Mouse (Mus musculus): Measurements from ENCODE around the gene Pth2r. TPM values are rescaled to one million over a fixed set of nuclear protein-coding genes. Genes with fewer than 3 reads are reported as not detected.

Gene Pth2r
- 1 to 10 TPM in 5 of 26 experiments, under 1 TPM in 5, not detected in 16; 0.32 to 3.6 (median 1.1) TPM for total RNA-seq (2018; cell fraction: chromatin; rRNA removed)
- under 1 TPM in 1 of 26 experiments, not detected in 25; 0.24 TPM for total RNA-seq (2018; cell fraction: cytosol; rRNA removed)
- total RNA-seq (2018; cell fraction: nucleus; rRNA removed), result 1 to 10 TPM in 2 of 26 experiments, not detected in 24; 1.2 to 1.5 TPM
- polyA plus RNA-seq (2018), result 0.06 TPM in 1 of 3 replicates, not detected in the others

DNA sequence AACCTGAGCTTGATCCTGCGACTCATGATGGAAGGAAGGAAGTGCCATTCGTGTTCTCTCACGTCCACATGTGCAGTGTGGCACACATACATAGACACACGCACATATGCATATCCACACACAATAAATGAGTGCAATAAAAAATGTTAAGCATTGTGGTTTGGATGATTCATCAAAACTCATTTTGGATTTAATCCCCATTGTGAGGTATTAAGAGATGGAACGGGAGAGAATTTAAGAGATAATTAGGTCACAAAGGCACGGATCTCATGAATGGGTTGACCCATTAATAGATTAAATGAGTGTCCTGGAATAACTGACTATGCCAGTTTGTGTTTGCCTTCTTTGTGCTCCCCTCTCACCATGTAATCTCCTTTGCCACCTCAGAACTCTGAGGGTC lies at the start of gene Pth2r:
TSS of gene Pth2r (plus strand) at position 301 of the 400 bp plus-strand sequence.
- H3K36me3 ChIP-seq (ENCODE audit: inconsistent target), result no peaks in the 10 kb centered on the region
- 75% methylated on average over 6 of the region's 6 CpGs for WGBS (ENCODE audit: missing documents)
- no peaks in the 10 kb centered on the region for H3K79me2 ChIP-seq (ENCODE audit: inconsistent target)
- H3K4me3 ChIP-seq (ENCODE audit: inconsistent target), result no peak within 1 kb of the TSS
- no peak within 1 kb of the TSS for H3K27ac ChIP-seq

DNA sequence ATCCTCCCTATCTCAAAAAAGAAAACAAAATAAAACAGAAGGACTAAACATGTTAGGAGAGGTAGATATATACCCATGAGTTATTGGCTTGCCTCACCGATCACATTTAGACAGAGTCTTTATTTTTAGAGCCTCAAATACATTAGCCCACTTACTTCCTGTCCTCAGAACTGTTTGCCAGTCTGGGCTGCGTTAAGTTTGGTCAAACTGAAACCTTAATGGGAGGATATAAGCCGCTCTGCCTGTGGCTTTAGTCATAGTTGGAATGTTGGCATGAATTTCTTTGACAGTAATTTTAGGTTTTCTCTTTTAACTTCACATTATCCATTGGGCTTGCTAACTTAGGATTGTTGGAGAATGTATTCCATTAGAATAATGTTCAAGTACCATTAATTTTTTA lies 44.1 kb upstream of the Pth2r start:
- Histone ChIP-seq H3K27ac (no peak overlapping the region), H3K79me2 (ENCODE audit: inconsistent target) (no peaks in the 10 kb centered on the region), H3K36me3 (ENCODE audit: inconsistent target) (peaks cover 65% of the 10 kb centered on the region), H3K4me3 (ENCODE audit: inconsistent target) (no peak overlapping the region)
- WGBS (ENCODE audit: missing documents), result 31% methylated on average over 3 of the region's 3 CpGs

DNA sequence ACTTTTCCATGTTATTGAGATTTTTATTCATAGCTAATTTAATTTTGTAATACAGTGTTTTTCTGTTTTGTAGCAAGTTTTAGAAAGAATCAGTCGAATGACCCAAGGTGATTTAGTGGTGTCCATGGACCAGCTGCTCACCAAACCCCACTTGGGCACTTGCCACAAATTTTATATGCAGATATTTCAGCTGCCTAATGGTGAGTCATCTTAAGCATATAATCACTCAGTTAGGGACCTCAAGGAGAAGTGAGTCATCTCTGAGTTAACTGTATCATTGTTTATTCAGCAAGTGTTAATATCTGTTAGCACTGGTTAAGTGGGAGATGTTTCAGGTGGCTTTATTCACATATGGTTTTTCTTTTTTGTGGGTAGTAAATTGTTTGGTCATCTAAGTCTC lies 36.2 kb upstream of the Pth2r start:
- Histone ChIP-seq H3K36me3 (ENCODE audit: inconsistent target) (peaks cover 57% of the 10 kb centered on the region), H3K27ac (no peak overlapping the region), H3K79me2 (ENCODE audit: inconsistent target) (no peaks in the 10 kb centered on the region; the same call in 1 of the 2 replicates), H3K4me3 (ENCODE audit: inconsistent target) (no peak overlapping the region)
- WGBS (ENCODE audit: missing documents), result 92% methylated on average over 1 of the region's 1 CpGs

DNA sequence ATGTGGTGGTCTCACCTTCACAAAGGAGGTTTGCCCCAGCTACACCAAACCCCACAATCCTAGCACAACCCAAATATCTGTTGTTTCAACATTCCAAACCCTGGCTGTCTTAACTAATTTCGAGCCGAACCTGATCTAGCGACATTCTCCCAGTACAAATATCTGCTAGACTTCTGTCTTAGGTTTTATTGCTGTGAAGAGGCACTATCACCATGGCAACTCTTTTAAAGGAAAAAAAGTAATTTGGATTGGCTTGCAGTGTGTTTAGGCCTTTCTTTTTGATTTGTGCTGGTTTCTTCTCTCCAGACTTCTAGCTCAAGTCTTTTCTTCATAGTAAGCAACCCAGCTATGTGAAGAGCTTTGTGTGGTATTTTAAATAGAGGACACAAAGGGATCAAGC lies 1.4 kb upstream of the Pth2r start:
- no peak overlapping the region for H3K27ac ChIP-seq
- peaks cover 8% of the 10 kb centered on the region for H3K36me3 ChIP-seq (ENCODE audit: inconsistent target)
- H3K4me3 ChIP-seq (ENCODE audit: inconsistent target), result no peak overlapping the region
- H3K79me2 ChIP-seq (ENCODE audit: inconsistent target), result no peaks in the 10 kb centered on the region
- WGBS (ENCODE audit: missing documents), result 89% methylated on average over 3 of the region's 3 CpGs

DNA sequence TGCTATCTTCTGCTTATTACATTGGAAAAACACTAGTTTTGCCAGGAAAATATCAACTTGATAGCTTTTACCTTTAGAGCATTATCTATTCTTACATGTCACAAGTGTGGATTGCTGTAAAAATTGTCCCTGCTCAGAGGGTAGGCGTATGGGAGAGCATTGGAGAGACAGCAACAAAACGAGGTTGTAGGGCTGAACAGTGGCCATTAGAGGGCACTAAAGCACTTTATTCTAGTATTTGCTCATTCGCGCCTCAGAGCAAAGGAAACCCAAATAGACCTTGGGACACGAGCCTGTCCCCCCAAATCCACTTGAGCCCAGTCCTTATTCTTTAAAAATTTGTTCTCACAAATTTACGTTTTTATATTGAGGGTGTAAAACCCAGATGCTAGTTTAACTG lies 910 bp downstream of the Pth2r start:
- Histone ChIP-seq H3K79me2 (ENCODE audit: inconsistent target) (no peaks in the 10 kb centered on the region), H3K4me3 (ENCODE audit: inconsistent target) (no peak overlapping the region), H3K27ac (no peak overlapping the region), H3K36me3 (ENCODE audit: inconsistent target) (no peaks in the 10 kb centered on the region)
- WGBS (ENCODE audit: missing documents), result 13% methylated on average over 6 of the region's 6 CpGs

DNA sequence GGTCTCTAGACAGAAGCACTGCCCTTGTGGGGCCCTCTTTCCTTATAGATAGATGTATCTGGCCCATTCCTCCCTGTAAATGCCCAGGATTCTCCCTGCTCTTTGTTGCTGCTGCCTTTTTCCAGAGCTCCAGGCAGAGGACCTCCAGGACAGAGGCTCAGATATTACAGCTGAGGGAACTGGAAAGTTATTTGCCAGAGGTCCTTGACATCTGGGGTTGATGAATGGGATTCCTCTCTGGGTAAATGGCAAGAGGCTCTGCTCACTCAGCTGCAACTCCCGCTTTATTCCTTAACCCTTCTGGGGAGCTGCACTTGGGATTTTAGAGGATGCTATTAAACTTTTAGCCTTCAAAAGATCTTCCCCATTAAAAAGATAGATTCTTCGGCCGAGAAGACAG lies 26.6 kb downstream of the Pth2r start:
- 94% methylated on average over 3 of the region's 3 CpGs for WGBS (ENCODE audit: missing documents)
- Histone ChIP-seq H3K4me3 (ENCODE audit: inconsistent target) (no peak overlapping the region), H3K27ac (no peak overlapping the region), H3K79me2 (ENCODE audit: inconsistent target) (no peaks in the 10 kb centered on the region), H3K36me3 (ENCODE audit: inconsistent target) (no peaks in the 10 kb centered on the region)

DNA sequence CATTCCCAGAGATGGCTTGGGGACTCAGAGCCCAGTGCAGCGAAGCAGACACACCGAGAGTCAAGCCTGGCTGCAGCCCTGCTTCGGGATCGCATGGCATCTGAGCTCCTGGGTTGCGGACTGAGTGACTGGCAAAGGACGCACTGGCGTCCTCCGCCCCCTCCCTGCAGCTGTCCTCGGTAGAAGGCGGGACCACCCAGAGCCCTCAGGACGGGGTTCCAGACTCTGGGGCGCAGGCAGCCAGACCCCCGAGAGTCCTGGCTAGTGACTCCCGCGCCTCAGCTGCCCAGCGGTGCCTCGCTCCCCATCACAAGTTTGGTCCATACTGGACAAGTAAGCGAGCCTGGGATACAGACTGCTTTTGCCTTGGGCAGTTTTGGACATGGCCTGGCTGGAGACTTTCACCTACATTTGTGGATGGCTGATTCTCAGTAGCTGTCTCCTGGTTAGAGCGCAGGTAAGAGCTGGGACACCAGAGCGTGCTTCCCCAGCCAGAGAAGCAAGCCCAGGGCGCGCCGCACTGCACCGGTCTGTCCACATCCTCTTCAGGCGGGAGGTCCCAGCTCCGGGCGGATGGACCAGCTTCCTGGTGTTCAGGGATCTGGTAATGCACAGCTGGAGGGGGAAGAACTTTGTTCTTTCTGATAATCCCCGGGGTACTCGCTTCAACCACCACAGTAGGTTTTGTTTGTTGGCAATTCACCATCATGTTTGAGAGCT lies 29.5 kb downstream of the Pth2r start:
- Histone ChIP-seq H3K79me2 (ENCODE audit: inconsistent target) (no peaks in the 10 kb centered on the region), H3K4me3 (ENCODE audit: inconsistent target) (no peak overlapping the region), H3K27ac (no peak overlapping the region), H3K36me3 (ENCODE audit: inconsistent target) (no peaks in the 10 kb centered on the region)
- 10% methylated on average over 29 of the region's 29 CpGs for WGBS (ENCODE audit: missing documents)

DNA sequence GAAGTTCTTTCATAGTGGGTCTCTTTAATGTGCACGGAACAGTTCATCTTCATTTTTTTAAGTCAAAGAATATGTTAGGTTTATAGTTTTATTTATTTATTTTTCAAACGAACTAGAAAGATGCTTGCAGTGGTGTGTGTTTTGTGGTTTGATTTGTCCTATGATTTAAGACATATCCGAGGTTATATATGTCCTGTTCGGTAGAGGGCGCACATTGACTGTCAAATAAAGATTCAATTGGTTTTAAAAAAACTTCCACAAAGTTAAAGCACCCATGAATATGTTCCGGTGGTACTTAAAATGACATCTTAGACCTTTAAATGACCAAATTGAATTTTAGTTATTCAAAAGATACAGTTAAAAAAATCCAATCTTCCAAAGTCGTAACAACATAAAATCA lies 30.3 kb downstream of the Pth2r start:
- no peak overlapping the region for H3K27ac ChIP-seq
- 13% methylated on average over 7 of the region's 7 CpGs for WGBS (ENCODE audit: missing documents)
- H3K4me3 ChIP-seq (ENCODE audit: inconsistent target), result no peak overlapping the region
- H3K79me2 ChIP-seq (ENCODE audit: inconsistent target), result no peaks in the 10 kb centered on the region
- no peaks in the 10 kb centered on the region for H3K36me3 ChIP-seq (ENCODE audit: inconsistent target)

DNA sequence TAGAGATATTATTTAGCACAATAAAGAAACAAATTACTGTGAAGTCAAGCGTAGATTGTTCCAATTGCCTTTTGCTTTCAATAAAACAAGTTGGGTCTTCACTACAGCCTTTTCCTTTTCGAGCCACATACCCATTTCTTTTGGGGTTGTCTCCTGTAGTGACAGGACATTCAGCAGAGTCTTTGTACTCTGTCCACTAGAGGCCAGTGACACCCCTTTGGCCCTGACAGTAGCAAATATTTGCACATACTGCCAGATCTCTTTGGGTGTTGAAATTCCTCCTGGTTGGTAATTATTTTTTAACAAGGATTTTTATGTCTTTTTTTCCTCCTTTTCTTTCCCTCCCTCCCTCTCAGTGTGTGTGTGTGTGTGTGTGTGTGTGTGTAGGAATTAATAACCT lies 31.0 kb downstream of the Pth2r start:
- Histone ChIP-seq H3K36me3 (ENCODE audit: inconsistent target) (no peaks in the 10 kb centered on the region), H3K27ac (no peak overlapping the region), H3K79me2 (ENCODE audit: inconsistent target) (no peaks in the 10 kb centered on the region), H3K4me3 (ENCODE audit: inconsistent target) (no peak overlapping the region)
- WGBS (ENCODE audit: missing documents), result 67% methylated on average over 2 of the region's 2 CpGs

DNA sequence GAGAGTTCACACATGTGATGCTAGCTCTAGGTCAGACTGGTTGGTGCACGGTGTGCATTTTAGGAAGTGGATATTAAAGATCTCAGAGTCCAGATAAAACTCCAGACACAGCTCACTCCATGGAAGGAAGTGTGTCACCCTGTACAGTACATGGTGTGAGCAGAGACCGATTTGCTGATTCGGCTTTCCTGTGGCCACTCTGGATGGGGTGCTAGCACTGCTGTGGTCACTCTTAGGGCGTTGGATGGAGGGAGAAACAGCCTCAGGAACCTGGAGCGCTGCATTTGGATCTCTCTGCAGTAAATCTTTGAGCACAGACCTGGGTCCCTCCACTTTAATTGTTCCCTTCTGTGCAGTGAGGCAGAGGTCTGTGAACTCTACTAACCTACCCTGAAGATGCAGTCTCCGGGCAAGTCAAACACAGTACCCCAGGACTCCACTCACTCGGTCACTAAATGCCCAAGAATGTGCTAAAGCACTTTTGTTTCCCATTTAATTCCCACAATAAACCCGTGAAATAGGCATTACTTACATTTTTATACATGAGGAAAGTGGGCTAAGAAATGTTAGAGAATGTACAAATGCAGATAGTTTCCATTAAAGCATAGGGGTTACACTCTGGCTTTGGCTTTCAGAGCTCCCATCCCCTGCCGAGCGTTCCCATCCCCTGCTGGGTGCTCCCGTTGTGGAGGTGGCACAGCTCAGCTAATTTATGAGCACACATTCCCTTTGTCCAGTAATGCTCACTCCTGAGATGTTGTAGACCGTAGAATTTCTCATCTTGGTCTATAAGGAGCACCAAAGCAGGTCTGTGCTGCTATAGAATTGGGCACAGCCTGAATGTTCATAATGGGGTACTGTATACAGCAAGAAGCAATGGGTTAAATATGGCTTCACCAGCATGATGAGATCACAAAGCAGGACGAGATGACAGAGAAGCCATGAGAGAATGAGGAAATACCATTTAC lies 32.5 kb downstream of the Pth2r start:
- Histone ChIP-seq H3K36me3 (ENCODE audit: inconsistent target) (no peaks in the 10 kb centered on the region), H3K4me3 (ENCODE audit: inconsistent target) (no peak overlapping the region), H3K27ac (no peak overlapping the region), H3K79me2 (ENCODE audit: inconsistent target) (no peaks in the 10 kb centered on the region)
- WGBS (ENCODE audit: missing documents), result 73% methylated on average over 13 of the region's 13 CpGs

DNA sequence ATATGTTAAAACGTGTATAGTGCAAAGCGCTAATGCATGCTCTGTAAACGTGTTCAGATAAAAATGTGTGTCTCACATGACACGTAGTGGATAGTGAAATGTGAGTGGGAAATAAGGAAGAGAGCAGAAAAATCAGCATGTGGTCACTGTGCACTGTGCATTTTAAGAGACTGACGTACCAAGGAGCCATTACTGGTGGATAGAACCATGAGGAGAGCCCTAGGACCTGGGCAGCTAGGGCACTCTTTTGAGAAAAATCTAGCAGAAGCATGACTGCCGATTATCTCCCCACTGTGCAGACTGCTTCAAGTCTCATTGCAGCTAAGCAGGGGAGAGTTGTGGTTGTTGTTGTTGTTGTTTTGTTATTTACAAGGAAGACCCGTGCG lies 33.2 kb downstream of the Pth2r start:
- no peak overlapping the region for H3K27ac ChIP-seq
- WGBS (ENCODE audit: missing documents), result 79% methylated on average over 8 of the region's 8 CpGs
- H3K79me2 ChIP-seq (ENCODE audit: inconsistent target), result no peaks in the 10 kb centered on the region
- no peak overlapping the region for H3K4me3 ChIP-seq (ENCODE audit: inconsistent target)
- H3K36me3 ChIP-seq (ENCODE audit: inconsistent target), result no peaks in the 10 kb centered on the region

DNA sequence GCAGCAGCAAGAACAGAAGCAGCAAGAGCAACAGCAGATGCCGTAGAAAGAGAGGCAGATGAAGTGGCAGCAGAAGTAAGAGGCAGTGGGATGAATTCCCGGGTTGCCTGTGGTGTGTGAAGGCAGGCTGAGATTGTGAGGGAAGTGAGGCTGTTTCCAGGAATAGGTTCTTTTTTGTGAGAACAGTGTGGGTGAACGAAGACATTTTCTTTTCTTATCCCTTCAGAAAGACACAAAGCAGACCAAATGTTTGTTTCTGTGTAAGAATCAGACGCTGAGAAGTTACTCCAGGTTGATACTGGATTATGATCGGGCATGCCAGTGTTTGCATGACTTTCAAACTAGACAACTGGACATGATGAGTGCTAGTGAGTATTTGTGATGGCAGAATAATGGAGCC lies 52.2 kb downstream of the Pth2r start:
- Histone ChIP-seq H3K79me2 (ENCODE audit: inconsistent target) (no peaks in the 10 kb centered on the region), H3K4me3 (ENCODE audit: inconsistent target) (no peak overlapping the region), H3K36me3 (ENCODE audit: inconsistent target) (no peaks in the 10 kb centered on the region), H3K27ac (no peak overlapping the region)
- 91% methylated on average over 5 of the region's 5 CpGs for WGBS (ENCODE audit: missing documents)

DNA sequence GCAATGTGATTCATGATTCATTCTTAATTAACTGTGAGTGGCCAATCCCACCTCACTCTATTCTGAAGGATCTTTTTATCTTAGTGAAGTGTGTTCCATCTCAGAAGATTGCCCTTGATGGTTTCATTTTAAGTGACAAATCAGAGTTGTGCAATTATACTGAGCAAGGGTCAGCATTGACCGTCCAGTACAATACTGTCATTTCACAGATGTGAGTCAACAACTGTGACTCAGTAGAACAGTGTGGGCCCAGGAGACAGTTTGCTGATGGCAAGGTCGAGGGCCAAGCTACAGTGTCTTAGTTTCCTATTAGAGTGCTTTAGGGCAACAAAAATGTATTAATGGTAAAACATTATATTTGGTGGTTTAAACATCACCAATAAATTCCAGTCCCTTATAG lies 55.9 kb downstream of the Pth2r start:
- 83% methylated on average over 2 of the region's 2 CpGs for WGBS (ENCODE audit: missing documents)
- H3K79me2 ChIP-seq (ENCODE audit: inconsistent target), result no peaks in the 10 kb centered on the region

DNA sequence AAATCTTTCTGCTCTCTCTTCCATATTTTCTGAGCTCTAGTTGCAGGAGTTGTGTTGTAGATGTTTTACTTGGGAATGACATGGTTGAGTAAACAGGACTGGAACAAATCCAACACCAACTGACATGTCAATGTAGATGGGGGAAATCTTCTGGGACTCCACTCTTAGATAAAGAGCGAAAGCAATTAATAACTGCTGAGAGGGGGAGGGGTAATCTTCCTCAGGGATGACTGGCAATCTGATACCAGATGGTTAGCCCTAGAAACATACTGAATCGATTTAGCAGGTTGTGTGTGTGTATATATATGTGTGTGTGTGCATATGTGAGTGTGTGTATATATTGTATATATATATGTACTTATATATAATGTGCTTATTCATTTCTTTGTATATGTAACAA lies 58.4 kb downstream of the Pth2r start:
- WGBS (ENCODE audit: missing documents), result 89% methylated on average over 1 of the region's 2 CpGs
- Histone ChIP-seq H3K4me3 (ENCODE audit: inconsistent target) (no peak overlapping the region), H3K79me2 (ENCODE audit: inconsistent target) (no peaks in the 10 kb centered on the region), H3K27ac (no peak overlapping the region), H3K36me3 (ENCODE audit: inconsistent target) (no peaks in the 10 kb centered on the region)

More for the DNA sequence above, 55.9 kb downstream of the Pth2r start:
- Histone ChIP-seq H3K4me3 (ENCODE audit: inconsistent target) (no peak overlapping the region), H3K36me3 (ENCODE audit: inconsistent target) (no peaks in the 10 kb centered on the region), H3K27ac (no peak overlapping the region)

DNA sequence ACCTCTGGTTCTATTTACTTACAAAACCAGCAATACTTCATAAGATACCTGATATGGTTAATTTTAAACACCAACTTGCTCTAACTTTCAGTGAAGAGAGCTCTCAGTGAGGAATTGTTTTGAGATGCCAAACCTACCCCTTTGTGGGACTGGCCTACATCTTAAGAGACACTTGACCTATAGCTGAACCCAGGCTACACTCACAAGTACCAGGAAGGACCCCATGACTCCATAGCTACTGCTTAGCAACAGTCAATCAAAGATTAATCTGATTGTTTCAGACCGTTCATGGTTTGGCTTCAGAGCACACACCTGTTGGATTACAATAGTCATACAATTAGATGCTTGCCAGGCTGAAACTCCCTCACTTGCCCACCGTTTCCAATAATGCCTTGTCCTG lies 71.1 kb downstream of the Pth2r start:
- 87% methylated on average over 2 of the region's 2 CpGs for WGBS (ENCODE audit: missing documents)
- no peak overlapping the region for H3K4me3 ChIP-seq (ENCODE audit: inconsistent target)

More for the DNA sequence above, 71.1 kb downstream of the Pth2r start:
- no peaks in the 10 kb centered on the region for H3K79me2 ChIP-seq (ENCODE audit: inconsistent target)
- no peaks in the 10 kb centered on the region for H3K36me3 ChIP-seq (ENCODE audit: inconsistent target)
- H3K27ac ChIP-seq, result no peak overlapping the region
